17 mouse cellular contexts compared by ENCODE assay signal in the genomic region with DNA sequence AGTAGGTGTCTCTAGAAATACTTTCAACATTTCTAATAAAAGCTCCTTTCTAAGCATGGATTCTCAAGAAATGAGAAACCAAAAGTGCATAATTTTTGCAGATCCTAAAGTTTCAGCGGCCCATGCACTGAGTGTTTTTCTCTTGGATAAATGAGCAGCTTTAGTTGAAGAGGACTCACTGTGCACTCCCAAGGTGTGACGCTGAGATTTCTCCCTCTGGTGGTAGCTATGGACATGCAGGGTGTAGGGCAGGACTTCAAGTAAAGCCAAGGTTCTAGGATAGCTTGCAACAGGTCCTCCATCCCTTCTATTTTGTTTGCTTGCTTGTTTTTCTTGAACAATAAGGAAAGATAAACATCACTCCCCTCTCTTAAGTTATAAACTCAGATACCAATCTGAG.
DNase-seq lines count a peak whose midpoint lies in the region; TF ChIP-seq lines count a peak whose summit lies in the region.
"Had no signal": no experiment of that assay in that cellular context is flagged by ENCODE, and none has a peak within 500 bp of the region (broad histone marks: within the 10 kb centered on the region; RNA-seq: fewer than 3 reads in every experiment).

No protein-coding gene starts in this region.

- intact Hi-C loops in gastrocnemius, adult 2 months (cut with DNase I), result no loop called here
- intact Hi-C loops in left cerebral cortex, adult 2 months (cut with DNase I), result no loop called here

- DNase-seq in gastrocnemius, adult 2 months, result no peak
- DNase-seq in gastrocnemius, postnatal 10 days, result no peak
- no peak for DNase-seq in left cerebral cortex, adult 2 months (ENCODE audit: extremely low spot score in 1 of 2, low spot score in 2 of 2)
- no peak for DNase-seq in left cerebral cortex, adult 8-10 months (ENCODE audit: low spot score in 2 of 2)
- DNase-seq in ES-CJ7 (ENCODE audit: low read depth, low spot score), result peak; percentile 60
- DNase-seq in brain, adult 2 months (ENCODE audit: low read depth, low spot score), result peak; percentile 48
- no peak for DNase-seq in lung, adult 18-20 months
- no peak for DNase-seq in c-Kit-positive CD71-positive TER-119-positive erythroid progenitor cells, embryonic 14.5 days (ENCODE audit: low spot score)
- DNase-seq: cerebellum, adult 11-12 months; gastrocnemius, postnatal 36 days; right cerebral cortex, postnatal 4 days had no signal

- no peak overlapping the region for H3K27ac ChIP-seq in gastrocnemius, adult 2 months
- H3K27ac ChIP-seq in left cerebral cortex, adult 2 months, result no peak overlapping the region
- H3K27ac ChIP-seq: heart, embryonic 13.5 days; intestine, embryonic 15.5 days; limb, embryonic 12.5 days; lung, embryonic 15.5 days; neural tube, embryonic 12.5 days had no signal

- no peak overlapping the region for H3K4me3 ChIP-seq in gastrocnemius, adult 2 months
- no peak overlapping the region for H3K4me3 ChIP-seq in left cerebral cortex, adult 2 months
- H3K4me3 ChIP-seq: heart, embryonic 13.5 days; intestine, embryonic 15.5 days; limb, embryonic 12.5 days; lung, embryonic 15.5 days; megakaryocyte, embryonic 14.5 days; neural tube, embryonic 12.5 days had no signal

- peak; percentile 5; the same call in 1 of the 2 replicates for TF ChIP-seq CTCF in gastrocnemius, adult 2 months (IDR thresholded peaks at IDR 0.05)
- TF ChIP-seq CTCF in left cerebral cortex, adult 2 months (IDR thresholded peaks at IDR 0.05), result peak; percentile 29

Comparison
In these comparisons a context has a peak if more than half of its experiments do, and no peak if none do; other contexts are left out.
1. DNase-seq: peak in ES-CJ7 (single experiment) and brain, adult 2 months (single experiment); none in gastrocnemius, adult 2 months (single experiment), gastrocnemius, postnatal 10 days (single experiment), left cerebral cortex, adult 2 months (0 of 2), left cerebral cortex, adult 8-10 months (0 of 2), lung, adult 18-20 months (0 of 2) and c-Kit-positive CD71-positive TER-119-positive erythroid progenitor cells, embryonic 14.5 days (single experiment).